Mouse (Mus musculus): ENCODE measurements at regions not wholly inside any gene's neighbourhood (a gene's known extent, or its start where the extent isn't known, plus 50 kb on each side); places are given as distances from the start of the nearest gene placed in this dataset.

DNA sequence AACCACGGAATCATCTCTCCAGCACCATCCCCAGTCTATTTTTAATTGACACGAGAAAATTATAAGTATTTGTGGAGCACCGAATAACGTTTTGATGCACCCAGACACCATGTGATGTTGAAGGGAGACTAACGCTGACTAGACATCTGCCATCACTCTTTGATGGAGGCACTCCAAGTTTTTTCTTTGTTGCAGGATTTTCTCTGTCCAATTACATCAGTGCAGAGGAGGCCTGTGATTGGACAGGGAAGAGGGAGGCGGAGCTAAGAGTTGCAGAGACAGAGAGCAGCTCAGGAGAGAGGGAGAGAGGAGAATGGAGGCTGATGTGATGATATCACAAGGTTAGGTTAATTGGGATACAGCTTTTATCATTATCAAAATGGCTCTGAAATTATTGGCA lies 105.6 kb upstream of the Ctnnb1 start:
- DNase-seq = no peak

DNA sequence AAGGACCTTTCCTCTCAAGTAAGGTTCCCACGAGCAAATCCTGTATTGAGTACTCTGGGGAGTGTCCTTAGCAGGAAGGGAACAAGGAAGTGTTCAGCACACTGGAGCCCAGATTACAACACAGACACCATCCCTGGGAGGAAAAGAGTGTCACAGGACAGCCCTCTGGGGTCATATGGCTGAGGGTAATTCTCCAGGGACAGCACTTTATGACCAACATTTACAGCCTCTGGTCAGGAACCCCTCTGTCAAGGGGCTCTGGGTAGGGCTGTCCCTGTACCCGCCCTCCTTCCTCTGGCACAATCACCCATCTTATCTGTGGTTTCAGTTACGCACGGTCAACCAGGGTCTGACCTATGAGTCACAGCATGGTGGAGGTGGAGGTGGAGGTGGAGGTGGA lies 102.8 kb upstream of the Ctnnb1 start:
- no peak for DNase-seq

DNA sequence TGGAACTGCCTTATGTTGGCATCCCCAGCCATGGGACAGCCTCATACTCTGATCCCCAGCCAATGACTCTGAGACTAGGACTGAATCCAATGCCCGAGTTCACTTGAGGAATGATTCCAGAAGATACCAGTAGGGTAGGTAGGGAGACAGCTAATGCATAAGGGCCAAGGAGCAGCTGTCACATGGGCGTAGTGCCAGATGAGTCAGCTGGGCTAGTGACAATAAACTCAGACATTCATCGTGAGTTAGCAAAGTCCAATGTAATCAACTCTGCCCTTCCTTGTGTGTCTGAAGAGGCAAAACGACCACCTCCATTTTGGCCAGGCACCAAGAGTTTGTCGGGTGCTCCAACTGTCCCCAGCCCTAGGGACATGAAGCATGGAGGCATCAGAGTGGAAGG lies 98.5 kb upstream of the Ctnnb1 start:
- no peak for DNase-seq

DNA sequence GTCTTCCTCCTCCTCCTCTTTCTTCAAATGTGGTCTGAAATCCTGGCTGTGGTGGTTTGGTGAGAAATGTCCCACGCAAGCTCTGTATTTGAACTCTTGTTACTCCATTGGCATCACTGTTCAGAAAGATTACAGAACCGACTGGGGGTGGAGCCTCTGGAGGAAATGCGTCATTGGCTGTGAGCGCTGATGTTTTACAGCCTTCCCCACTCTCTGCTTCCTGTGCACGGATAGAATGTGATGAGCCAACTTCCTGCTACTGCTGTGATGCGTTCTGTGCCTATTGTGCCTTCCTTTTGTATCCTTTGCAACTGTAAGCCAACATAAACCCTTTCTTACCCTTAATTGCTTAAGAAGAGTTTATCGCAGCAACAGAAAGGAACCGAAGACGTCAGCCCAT lies 94.8 kb upstream of the Ctnnb1 start:
- no peak for DNase-seq

DNA sequence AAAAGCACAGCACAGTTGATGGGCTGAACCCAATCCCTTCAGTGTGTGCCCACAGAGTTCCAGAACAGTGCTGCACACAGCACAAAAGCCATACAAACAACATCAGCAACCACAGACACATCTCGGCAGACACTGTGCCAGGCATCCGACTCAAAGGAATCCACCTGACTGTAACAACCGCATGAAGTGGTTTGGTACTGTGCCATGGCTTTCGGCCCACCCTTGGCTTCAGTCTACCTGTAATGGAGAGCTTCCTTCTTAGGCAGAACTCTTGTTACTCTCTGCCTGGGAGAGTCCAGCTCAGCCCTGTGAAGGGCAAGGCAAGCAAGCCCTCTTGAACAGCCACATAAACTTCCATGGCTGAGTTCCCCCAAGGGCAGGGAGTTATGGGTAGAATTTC lies 93.4 kb upstream of the Ctnnb1 start:
- DNase-seq = no peak

DNA sequence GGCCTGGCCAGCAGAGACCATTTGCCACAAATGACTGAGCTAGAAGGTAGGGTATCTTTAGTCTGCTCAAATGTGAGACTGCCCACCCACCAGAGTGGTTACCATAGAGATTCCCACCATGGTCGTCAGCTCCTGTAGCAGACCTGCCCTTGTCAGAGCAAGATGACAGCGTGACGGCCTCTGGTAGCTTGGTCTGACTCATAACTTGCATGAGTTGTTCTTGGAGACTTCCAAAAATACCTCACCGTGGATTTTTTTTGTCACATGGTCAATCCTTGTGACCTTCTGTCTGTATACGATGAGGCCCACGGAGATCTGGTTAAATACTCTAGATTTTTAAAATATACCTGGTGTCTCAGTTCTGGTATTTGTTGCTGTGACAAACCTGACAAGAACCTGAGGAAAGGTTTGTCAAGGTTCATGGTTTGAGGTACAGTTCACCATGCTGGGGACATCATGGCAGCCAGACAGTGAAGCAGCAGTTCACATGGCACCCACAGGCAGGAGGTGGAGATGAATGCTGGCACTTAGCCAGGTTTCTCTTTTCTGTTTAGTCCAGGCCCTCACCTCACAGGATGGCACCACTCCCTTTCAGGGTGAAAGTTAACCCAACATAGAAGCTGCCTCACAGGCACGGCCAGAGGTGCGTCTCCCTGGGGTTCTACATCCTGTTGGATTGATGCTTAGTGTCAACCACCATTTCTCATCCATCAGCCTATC lies 91.4 kb upstream of the Ctnnb1 start:
- DNase-seq = no peak

DNA sequence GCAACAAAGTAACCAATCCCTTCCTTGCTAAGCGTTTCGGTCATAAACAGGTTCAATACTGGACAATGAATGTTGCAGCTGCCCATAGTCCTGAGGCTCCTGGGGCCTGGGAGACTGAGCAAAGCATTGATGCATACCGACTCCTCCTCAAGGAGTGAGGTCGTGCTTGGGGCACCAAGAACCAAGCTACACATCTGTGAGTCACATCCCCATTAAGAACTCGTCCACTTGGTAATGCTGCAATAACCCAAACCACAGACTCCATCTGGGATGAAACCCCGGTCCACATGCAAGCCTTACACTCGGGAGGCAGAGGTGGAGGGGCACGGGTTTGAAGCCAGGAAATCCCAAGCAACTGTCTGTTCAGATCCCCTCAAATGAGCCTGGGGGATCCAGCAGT lies 85.3 kb upstream of the Ctnnb1 start:
- no peak for DNase-seq

DNA sequence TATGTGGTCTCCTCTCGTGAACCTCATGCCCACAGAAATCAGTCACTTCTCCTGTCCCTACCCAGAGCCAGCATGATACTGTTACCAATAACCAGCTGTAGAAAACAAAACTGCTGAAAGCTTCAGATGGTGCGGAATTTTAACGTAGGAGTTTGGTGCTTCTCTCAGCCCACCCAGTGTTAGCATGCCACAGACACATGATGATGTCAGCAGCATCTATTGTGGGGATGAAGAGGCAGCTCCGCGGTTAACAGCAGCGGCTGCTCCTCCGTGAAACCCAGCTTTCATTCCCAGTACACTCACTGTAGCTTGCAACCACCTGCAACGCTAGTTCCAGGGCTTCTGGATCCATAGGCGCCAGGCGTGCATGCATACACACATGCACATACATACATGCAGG lies 83.5 kb upstream of the Ctnnb1 start:
- DNase-seq = no peak

DNA sequence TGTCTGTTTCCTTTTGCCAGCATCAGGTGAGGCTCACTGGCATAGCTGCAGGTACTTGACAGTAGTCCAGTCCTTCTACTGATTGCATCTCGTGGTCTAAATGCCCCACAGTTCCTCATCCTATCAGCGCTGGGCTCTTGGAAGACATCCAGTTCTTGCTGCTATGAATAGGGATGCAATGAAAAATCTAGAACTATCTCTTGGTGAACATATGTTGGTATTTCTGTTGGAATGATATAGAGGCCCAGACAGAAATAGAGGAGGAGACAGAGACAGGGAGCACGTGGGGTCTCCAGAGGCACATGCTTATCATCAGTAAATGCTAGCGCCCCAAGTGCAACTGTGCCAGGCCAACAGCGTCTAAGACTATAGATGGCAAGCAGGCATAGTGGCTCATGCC lies 81.4 kb upstream of the Ctnnb1 start:
- DNase-seq = no peak

DNA sequence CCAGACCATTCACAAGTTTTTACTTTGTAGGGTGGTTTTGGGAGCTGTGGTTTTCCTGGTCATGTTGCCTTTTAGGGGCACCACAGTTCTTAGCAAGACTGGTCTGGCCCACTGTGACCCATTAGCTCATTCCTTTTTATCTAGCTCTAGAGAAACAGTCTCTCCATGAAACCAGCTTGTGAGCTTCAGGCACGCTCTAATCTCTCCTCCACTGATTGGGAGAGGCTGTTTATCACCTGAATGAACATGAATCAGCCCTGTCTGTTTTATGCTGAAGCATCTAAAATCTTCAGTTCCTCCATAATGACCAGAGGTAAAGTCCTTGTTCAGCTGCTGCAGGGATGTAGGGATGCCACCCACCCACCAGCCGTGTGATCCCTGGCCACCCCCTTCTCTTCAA lies 80.1 kb upstream of the Ctnnb1 start:
- DNase-seq = no peak

DNA sequence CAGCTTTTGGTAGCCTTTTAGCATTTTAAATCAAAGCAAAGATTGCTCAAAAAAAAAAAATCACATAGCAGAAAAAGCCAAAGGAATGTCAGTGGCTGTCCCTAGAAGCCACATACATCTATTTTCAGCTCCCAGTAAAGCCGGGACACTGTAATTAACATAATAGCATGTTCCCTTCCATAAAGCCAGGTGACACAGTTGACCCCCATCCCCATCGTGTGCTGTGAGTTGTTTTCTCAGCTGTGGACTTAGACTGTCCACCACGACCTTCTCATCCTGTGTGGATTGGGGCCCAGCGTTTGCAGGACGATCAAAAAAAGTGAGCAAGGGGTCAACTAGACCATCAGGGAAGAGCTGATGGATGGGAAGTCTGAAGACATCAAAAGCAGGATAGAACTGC lies 78.9 kb upstream of the Ctnnb1 start:
- DNase-seq = no peak

DNA sequence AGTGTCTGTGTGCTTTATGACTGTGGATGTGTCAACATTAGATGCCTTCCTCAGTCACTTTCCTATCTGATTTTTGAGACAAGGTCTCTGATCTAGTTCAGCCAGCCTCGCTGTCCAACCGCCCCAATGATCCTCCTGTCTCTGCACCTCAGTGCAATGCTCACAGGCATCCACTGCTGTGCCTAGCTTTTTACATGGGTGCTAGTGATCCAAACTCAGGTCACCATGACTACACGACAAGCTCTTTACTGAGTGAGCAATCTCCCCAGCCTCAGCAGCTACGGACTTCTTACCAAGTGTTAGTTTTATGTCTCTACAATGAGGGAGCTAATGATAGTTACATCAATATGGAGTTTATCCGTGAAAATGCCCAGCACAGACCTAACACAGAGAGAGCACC lies 77.1 kb upstream of the Ctnnb1 start:
- DNase-seq = no peak

DNA sequence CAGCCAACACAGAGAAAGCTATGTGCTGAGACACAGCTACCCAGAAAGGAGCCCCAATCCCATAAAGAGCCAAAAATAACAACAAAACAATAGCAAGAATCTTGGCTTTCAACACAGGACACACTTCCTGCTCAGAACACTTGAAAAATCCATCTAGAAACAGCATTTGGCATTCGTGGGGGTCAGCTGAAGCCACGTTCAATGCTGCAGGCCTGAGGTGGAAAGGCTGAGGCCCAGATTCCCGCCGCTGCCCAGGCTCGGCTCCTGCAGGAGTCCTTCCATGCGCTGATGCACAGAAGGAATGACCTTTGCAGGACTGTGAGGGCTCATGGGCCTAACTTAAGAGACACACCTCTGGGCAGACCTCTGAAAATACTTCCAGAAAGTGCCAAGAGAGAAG lies 76.4 kb upstream of the Ctnnb1 start:
- DNase-seq = no peak

DNA sequence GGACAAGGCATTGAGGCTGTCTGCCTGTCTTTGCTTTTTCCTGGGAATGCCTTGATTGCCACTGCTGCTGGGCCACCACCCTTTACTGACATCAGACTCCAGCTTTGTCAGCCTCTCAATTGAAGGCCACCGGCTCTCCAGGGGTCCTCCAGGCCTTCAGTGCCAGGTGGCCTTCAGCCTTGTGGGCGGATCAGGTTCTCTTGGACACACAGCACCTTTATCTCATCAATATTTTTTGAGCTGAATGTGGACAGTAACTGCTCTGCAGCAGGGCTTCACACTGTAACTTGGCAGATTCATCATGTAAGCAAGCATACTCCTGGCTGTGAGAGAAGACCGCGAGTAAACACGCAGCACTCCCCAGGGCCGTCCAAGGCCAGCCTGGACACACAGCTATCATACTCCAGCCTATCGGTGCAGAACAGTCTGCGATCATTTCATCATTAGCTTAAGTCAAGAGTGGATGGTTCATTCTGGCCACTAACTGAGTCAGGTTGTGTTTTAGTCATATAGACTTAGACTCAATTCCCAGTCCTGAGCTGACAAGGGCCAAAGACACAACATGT lies 75.9 kb upstream of the Ctnnb1 start:
- no peak for DNase-seq

DNA sequence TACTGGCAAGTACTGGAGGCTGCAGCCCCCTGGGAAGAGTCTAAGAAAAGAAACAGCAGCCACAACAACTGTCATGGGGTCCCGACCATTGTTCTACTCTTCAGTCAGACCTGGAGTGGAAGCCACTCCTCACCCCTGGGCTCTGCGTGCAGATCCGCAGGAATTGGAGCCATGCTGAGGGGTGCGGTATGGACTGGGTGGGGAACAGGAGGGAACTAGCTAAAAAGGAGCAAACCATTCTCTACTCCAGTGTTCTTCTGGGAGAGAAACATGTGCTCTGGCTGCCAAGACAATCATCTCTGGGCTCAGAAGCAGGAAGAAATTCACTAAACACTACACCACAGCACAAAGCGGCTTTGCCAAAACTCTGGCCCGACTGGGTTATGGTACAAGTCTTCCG lies 74.7 kb upstream of the Ctnnb1 start:
- no peak for DNase-seq

DNA sequence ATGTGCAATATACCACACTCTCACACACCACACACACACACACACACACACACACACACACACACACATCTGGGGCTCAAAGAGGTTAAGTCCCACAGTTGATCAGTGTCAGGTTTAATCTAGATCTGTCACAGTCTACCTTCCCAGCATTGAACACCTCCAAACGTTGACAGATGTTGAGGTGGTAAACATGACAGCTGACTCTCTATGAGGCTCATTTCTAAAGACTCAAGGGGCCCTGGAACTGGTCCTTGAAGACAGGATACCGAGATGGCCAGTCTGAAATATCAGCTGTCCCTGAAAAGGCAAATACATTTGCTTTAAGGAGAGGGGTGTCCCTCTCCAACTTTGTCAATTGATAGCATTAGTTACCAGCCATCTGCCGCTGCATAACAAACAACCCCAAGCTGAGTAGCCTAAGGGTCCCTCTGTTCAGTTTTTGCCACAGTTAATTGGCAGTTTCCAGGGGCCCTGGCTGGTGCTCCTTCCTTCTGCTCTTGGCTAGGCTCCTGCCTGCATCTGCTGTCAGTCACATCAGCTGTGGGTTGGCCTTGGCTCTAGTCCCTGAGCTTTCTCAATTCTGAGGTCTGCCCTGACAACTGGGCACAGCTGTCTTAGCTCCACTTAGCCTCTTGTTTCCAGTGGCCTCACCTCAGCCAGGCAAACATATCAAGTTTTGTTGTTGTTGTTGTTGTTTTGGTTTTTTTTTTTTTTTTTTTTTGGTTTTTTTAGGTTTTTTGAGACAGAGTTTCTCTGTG lies 73.5 kb upstream of the Ctnnb1 start:
- DNase-seq = no peak

DNA sequence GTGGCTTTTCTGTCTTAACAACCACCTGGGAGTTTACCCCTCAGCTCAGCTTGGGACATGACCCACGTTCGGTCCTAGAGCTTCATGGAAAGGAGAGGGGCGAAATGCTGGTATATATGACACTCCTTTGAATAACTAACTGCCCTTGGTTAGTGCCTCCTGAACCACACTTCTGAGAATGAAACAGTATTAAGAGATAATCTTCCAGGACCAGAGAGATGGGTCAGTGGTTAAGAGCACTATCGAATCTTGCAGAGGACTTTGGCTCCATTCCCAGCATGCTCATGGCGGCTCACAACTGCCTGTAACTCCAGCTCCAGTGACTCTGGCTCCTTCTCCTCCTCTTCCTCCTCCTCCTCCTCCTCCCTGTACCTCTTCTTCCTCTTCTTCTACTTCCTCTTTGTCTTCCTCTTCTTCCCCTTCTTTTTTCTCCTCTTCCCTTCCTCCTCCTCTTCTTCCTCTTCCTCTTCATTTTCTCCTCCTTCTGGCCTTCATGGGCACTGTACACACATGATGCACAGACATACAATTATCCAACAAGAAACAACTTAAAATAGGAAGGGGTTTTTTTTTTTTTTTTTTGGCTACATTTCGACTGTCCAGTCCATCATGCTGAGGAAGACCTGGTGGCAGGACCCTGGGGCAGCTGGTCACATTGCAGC lies 71.0 kb upstream of the Ctnnb1 start:
- DNase-seq = no peak

DNA sequence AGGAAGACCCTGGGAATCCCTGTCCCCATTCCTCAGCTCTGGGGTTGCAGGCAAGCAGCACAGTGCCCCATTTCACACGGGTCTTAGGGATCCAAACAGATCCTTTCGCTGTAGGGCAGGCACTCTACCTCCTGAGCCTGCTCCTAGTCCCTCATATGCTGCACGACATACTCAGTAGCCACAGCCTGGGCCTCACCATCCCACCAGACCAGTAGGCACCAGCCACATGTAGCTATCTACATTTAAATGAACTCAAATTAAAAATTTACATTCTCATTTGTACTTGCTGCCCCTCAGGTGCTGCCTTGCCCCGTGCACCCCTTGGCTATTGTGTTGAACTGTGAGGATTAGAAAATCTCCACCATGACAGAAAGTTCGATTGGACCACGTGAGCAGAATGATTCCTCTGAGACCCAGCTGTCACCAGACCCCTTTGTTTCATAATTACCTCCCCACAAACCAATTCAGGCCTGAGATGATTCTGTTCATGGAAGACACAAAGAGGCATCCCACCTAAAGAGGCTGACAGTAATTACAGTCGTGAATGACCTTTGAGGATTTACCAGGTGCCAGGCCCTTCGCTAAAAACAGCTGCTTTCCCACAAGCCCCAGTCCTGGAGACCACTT lies 67.9 kb upstream of the Ctnnb1 start:
- no peak for DNase-seq

DNA sequence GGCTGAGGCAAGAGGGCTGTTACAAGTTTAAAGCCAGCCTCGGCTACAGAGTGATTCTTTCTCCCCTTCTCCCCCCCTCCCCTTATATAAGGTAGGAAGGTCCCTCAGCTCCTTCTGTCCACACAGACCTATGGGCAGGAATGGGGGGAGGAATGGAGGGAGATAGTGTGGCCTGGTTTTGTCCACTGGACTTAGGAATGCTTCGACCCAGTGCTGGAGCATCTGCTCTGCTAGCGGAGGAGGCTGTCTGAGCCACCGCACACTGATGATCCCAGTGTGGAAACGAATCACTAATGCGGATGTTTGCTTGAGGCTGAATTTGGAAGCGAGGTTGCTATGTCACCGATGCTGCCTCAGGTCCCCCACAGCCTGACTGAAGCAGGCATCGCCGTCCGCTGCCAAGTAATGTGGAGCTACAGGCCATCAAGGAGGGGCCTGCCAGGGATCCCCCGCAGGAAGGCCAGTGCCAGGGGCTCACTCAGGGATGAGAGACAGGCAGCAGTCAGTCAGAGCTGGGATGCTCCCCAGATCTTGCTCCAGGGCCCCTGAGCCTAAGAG lies 67.1 kb upstream of the Ctnnb1 start:
- DNase-seq = no peak

DNA sequence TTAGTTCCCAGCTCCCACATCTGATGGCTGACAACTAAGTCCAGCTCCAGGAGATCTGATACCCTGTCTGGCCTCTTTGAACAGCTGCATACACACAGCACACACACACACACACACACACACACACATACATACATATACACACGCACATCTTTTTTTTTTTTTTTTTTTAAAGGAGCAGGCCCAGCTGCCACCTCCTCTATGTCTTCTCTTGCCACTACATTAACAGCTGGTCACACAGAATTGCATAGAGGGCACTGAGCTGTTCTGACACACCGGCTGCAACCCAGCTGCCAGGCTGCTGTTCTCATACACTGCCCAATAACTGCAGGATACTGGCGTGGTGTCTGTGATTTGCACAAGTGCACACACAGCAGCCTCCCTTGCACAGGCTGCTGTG lies 64.6 kb upstream of the Ctnnb1 start:
- DNase-seq = no peak

DNA sequence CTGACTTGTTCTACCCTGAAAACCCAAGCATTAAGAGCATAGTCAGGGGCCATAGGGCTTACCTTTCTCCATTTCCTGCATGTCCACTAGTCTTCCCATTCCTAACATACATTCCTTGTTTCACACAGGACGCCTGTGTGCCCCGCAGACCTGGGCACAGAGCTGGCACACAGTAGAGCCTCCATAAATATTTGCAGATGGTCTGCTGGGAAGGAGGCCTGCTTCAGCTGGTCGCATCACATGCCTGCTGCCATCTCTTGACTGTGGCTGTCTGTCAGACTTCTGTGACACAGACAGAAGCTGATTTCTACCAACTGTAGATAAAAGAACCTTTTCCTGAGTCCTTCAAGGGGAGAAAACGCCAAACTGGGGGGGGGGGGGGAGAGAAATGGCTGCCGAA lies 62.8 kb upstream of the Ctnnb1 start:
- DNase-seq = no peak

DNA sequence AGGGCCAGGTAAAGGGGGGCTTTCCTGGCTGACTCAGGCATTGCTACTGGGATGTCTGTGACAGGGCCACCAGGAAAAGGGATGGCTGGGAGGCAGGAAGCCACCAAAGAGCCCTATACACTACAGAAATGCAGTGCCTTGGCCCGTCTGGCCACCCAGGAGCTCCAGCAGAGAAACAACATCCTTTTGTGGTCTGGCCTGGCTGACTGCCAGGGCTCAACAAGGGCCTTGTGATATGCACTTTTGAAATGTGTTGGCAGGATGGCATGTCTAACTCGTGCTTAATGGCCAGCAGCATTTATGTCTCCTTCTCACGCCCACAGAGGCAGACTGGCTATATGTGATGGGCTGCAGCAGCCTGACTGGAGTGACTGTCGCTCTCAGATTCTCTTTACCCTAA lies 62.3 kb upstream of the Ctnnb1 start:
- DNase-seq = no peak

DNA sequence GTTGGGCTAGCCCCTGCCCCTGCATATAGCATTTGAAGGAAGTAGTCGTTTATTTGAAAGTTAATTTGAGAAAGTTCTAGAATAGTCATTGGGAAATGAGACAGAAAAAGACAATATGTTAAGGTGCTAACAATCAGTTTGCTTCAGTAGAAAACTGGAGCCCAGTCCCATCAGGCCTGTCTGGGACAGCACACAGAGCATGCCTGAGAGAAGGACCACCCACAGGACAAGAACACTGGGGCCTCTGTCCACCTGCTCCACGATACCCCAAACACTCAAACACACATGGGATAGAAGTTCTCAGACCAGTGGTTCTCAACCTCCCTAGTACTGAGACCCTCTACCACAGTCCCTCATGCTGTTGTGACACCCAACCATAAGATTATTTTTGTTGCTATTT lies 61.2 kb upstream of the Ctnnb1 start:
- DNase-seq = no peak

Data from thymus, postnatal 4 days (tissue).